Comparison of ENCODE assay signal across 8 mouse cellular contexts in the genomic region with DNA sequence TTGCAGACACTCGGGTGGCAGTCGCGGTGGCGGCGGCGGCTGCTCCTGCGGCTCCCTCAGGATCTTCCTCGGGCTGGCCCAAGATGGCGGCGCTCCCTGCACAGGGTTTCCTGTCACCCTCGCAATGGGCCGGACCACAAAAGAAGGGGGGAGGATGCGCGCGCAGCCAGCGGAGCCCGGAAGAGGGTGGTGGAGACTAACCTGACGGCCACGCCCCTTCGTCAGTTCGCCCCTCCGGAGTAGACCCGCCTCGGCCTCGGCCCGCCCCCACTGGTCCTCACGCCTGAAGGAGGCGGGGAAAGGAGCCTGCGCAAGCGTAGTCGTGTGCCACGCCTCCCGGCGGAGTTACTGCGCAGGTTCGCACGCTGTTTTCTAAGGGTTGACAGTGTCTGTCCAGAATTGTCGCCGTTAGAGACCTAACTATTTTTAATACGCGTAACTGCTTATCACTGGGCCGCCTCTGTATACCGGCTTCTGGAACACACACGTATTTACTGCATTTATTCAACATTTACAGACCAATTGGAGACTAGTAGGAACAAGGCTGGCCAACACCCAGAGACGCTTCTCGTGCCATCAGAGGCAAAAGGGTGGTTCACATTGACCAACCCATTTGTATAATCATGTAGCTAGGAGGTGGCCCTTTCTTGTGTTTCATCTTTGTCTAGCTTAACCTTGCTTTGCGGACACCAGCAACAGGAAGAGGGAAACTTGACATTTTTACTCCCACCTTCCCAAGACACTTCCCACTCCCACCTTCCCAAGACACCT. TPM values are rescaled to one million over a fixed set of nuclear protein-coding genes. Genes with fewer than 3 reads are reported as not detected.
DNase-seq lines count a peak whose midpoint lies in the region; ATAC-seq lines count a peak whose summit lies in the region.

Rab14 (minus strand) TSS at position 223 of the 771 bp plus-strand sequence.

- WGBS in hindbrain, embryonic 11.5 days = under 1% methylated on average over 47 of the region's 47 CpGs

- H3K36me3 ChIP-seq in hindbrain, embryonic 11.5 days (ENCODE audit: control insufficient read depth, insufficient read depth, low read length) = 0 out of 2 replicates have a peak, but pooled peaks cover 3% of the 10 kb centered on the region

- H3K9ac ChIP-seq in hindbrain, embryonic 11.5 days (ENCODE audit: low read depth, low read length) = peak within 1 kb of the TSS; percentile 100

- DNase-seq in Muller cell, postnatal 12 days (ENCODE audit: inconsistent ontology term) = peak; percentile 100
- peak; percentile 100 for DNase-seq in cerebellum, adult 9-11 months
- DNase-seq in frontal cortex, adult 2 months (ENCODE audit: extremely low spot score in 1 of 2, low spot score in 1 of 2) = peak; percentile 98 to 99
- peak; percentile 100 for DNase-seq in hindbrain, embryonic 11.5 days (ENCODE audit: low spot score)
- DNase-seq in layer of hippocampus, postnatal 10 days (ENCODE audit: low spot score in 2 of 2) = peak; percentile 100
- peak; percentile 100 for DNase-seq in lung, postnatal 10 days
- DNase-seq in ovary, postnatal 36 days (ENCODE audit: low spot score) = peak; percentile 100
- peak; percentile 100 for DNase-seq in thymus, postnatal 25 days

- no peaks in the 10 kb centered on the region for H3K27me3 ChIP-seq in hindbrain, embryonic 11.5 days (ENCODE audit: control insufficient read depth, insufficient read depth, low read length)

- peak; percentile 98 for ATAC-seq in hindbrain, embryonic 11.5 days (ENCODE audit: low FRiP score)

- H3K4me3 ChIP-seq in hindbrain, embryonic 11.5 days (ENCODE audit: low read depth, low read length) = peak within 1 kb of the TSS; percentile 100

- peak within 1 kb of the TSS; percentile 76 for H3K4me2 ChIP-seq in hindbrain, embryonic 11.5 days (replicated peaks; ENCODE audit: low read depth, low read length)

- H3K4me1 ChIP-seq in hindbrain, embryonic 11.5 days (replicated peaks; ENCODE audit: control insufficient read depth, insufficient read depth, low read length) = peaks cover 3% of the 10 kb centered on the region; the same call in 1 of the 2 replicates

- H3K27ac ChIP-seq in hindbrain, embryonic 11.5 days (ENCODE audit: low read depth, low read length) = peak within 1 kb of the TSS; percentile 98

- H3K9me3 ChIP-seq in hindbrain, embryonic 11.5 days (ENCODE audit: control insufficient read depth, low read length) = no peaks in the 10 kb centered on the region

RNA-seq across cellular contexts. Expression of gene Rab14, which starts in this region (rescaled TPM):
- 178 and 186 TPM in 2 replicates for polyA plus RNA-seq in frontal cortex, adult 2 months (2012; rRNA removed)
- polyA plus RNA-seq in hindbrain, embryonic 11.5 days (2014; fragmentation: Nextera tagmentation; extraction: Ambion mirVana) = 297 and 327 TPM in 2 replicates
- total RNA-seq in layer of hippocampus, postnatal 10 days (2021) = 100 to 1,000 TPM; 229 to 249 TPM

Comparison
In these comparisons a context has a peak if more than half of its experiments do, and no peak if none do; other contexts are left out.
1. Peak in every context shown above with its lines: DNase-seq, ATAC-seq, H3K4me3 ChIP-seq and H3K27ac ChIP-seq.